Mouse (Mus musculus) CH12.LX (cell line): ENCODE measurements around the gene Nsg2.
"Not testable (repeated sequence)": the region's sequence is repeated elsewhere in the genome, so short reads cannot be mapped to it uniquely, and the experiment has no call there.

ENCODE experiments used
- BHLHE40 ChIP-seq: IDR thresholded peaks from 2 replicates; pipeline ENCODE4 v1.6.1; 2011; ENCODE audit warnings: mild to moderate bottlenecking, low read depth, low read length, improper control_type of control experiment
- CHD2 ChIP-seq: IDR thresholded peaks from 2 replicates; pipeline ENCODE4 v1.6.1; 2011; ENCODE audit warnings: low read length, improper control_type of control experiment
- CTCF ChIP-seq, 2 experiments: IDR thresholded peaks in 1 of 2; conservative IDR thresholded peaks in 1 of 2; 2 replicates each; pipeline ENCODE4 v1.5.1; 2011 to 2012; ENCODE audit warnings: low read depth in 2 of 2, low read length in 2 of 2, improper control_type of control experiment in 1 of 2, inconsistent platforms in 1 of 2, mild to moderate bottlenecking in 1 of 2, moderate library complexity in 1 of 2
- ELF1 ChIP-seq: IDR thresholded peaks from 2 replicates; pipeline ENCODE4 v1.6.1; 2014; ENCODE audit warnings: low read depth, mild to moderate bottlenecking, inconsistent platforms, low read length, improper control_type of control experiment
- EP300 ChIP-seq: IDR thresholded peaks from 2 replicates; pipeline ENCODE4 v1.6.1; 2011; ENCODE audit warnings: low read length, improper control_type of control experiment
- HCFC1 ChIP-seq: IDR thresholded peaks from 2 replicates; pipeline ENCODE4 v1.6.1; 2012; ENCODE audit warnings: low read depth, mild to moderate bottlenecking, inconsistent platforms, low read length, improper control_type of control experiment
- MAFK ChIP-seq: IDR thresholded peaks from 2 replicates; pipeline ENCODE4 v1.6.1; 2011; ENCODE audit warnings: low read length, improper control_type of control experiment; ENCODE audit not compliant: insufficient replicate concordance
- MXI1 ChIP-seq: IDR thresholded peaks from 2 replicates; pipeline ENCODE4 v1.6.1; 2011; ENCODE audit warnings: mild to moderate bottlenecking, low read depth, low read length, improper control_type of control experiment
- NRF1 ChIP-seq: IDR thresholded peaks from 2 replicates; pipeline ENCODE4 v1.6.1; 2014; ENCODE audit warnings: low read depth, mild to moderate bottlenecking, inconsistent platforms, low read length, improper control_type of control experiment, moderate library complexity
- POLR2A ChIP-seq: IDR thresholded peaks from 2 replicates; pipeline ENCODE4 v1.6.1; 2011; ENCODE audit warnings: low read depth, mild to moderate bottlenecking, improper control_type of control experiment, low read length
- TCF12 ChIP-seq: IDR thresholded peaks from 2 replicates; pipeline ENCODE4 v1.6.1; 2014; ENCODE audit warnings: low read depth, mild to moderate bottlenecking, inconsistent platforms, low read length, improper control_type of control experiment
- UBTF ChIP-seq: IDR thresholded peaks from 2 replicates; pipeline ENCODE4 v1.6.1; 2012; ENCODE audit warnings: low read depth, mild to moderate bottlenecking, inconsistent platforms, low read length, improper control_type of control experiment, moderate library complexity
- USF2 ChIP-seq: conservative IDR thresholded peaks from 2 replicates; pipeline ENCODE4 v1.6.1; 2011; ENCODE audit warnings: low read depth, low read length, improper control_type of control experiment
- ZNF384 ChIP-seq: IDR thresholded peaks from 2 replicates; pipeline ENCODE4 v1.6.1; 2012; ENCODE audit warnings: low read depth, low read length, improper control_type of control experiment, inconsistent platforms

GRCm38 (mm10) chr11:32008049-32008448, 7.8 kb downstream of the Nsg2 start:
- not testable (repeated sequence) for TF ChIP-seq TCF12; UBTF; ELF1; MAFK; BHLHE40; ZNF384; CTCF (conservative IDR thresholded peaks at IDR 0.05 in 1 of 2, IDR thresholded peaks at IDR 0.05 in 1 of 2; ENCODE audit: low read depth in 2 of 2, low read length in 2 of 2); EP300; USF2; NRF1; POLR2A; HCFC1; MXI1; CHD2
